Mouse (Mus musculus): ENCODE results near the gene Dgcr2. TPM values are rescaled to one million over a fixed set of nuclear protein-coding genes. Genes with fewer than 3 reads are reported as not detected.

Gene Dgcr2
- total and polyA plus RNA-seq, 2 experiments from 2014 or later: 31.9 to 61.8 TPM

- Histone ChIP-seq H3K4me1 (ENCODE audit: control insufficient read depth, insufficient read depth) (peaks cover 4% of the 10 kb centered on the region; the same call in 1 of the 2 replicates), H3K4me3 (ENCODE audit: low read depth, low read length) (no peak overlapping the region), H3K9ac (replicated peaks; ENCODE audit: low read depth, low read length) (no peak overlapping the region), H3K9me3 (replicated peaks; ENCODE audit: control insufficient read depth, low read length) (no peaks in the 10 kb centered on the region), H3K27me3 (ENCODE audit: control insufficient read depth, insufficient read depth, low read length) (peaks cover 70% of the 10 kb centered on the region), H3K36me3 (replicated peaks; ENCODE audit: control insufficient read depth, insufficient read depth, low read length) (no peaks in the 10 kb centered on the region), H3K4me2 (ENCODE audit: low read depth, low read length) (no peak overlapping the region), H3K27ac (ENCODE audit: low read depth) (no peak overlapping the region)
- 40% methylated on average over 7 of the region's 7 CpGs for WGBS
- no peak for ATAC-seq (ENCODE audit: insufficient read depth, low read depth)
- no peak for DNase-seq (ENCODE audit: low spot score)
- TF ChIP-seq EP300 (IDR thresholded peaks at IDR 0.05; ENCODE audit: low read depth) (no peak), CTCF (IDR thresholded peaks at IDR 0.05; ENCODE audit: low read depth) (no peak)
Observed at GRCm38 (mm10) chr16:17834543-17834942, 63.8 kb downstream of the Dgcr2 start.

GRCm38 (mm10) chr16:17833681-17834399 lies 64.5 kb downstream of the Dgcr2 start:
- H3K4me2 ChIP-seq (ENCODE audit: low read depth, low read length): peak overlapping the region; percentile 88
- under 1% methylated on average over 65 of the region's 103 CpGs for WGBS
- H3K4me1 ChIP-seq (ENCODE audit: control insufficient read depth, insufficient read depth): peaks cover 4% of the 10 kb centered on the region; the same call in 1 of the 2 replicates
- H3K36me3 ChIP-seq (replicated peaks; ENCODE audit: control insufficient read depth, insufficient read depth, low read length): no peaks in the 10 kb centered on the region
- DNase-seq (ENCODE audit: low spot score) (no peak), ATAC-seq (ENCODE audit: insufficient read depth, low read depth) (peak; percentile 58)
- H3K9ac ChIP-seq (replicated peaks; ENCODE audit: low read depth, low read length): peak overlapping the region; percentile 8
- peak overlapping the region; percentile 52 for H3K4me3 ChIP-seq (ENCODE audit: low read depth, low read length)
- no peaks in the 10 kb centered on the region for H3K9me3 ChIP-seq (replicated peaks; ENCODE audit: control insufficient read depth, low read length)
- H3K27me3 ChIP-seq (ENCODE audit: control insufficient read depth, insufficient read depth, low read length): peaks cover 70% of the 10 kb centered on the region
- H3K27ac ChIP-seq (ENCODE audit: low read depth): no peak overlapping the region
- TF ChIP-seq EP300 (IDR thresholded peaks at IDR 0.05; ENCODE audit: low read depth): no peak
- no peak for TF ChIP-seq CTCF (IDR thresholded peaks at IDR 0.05; ENCODE audit: low read depth)

GRCm38 (mm10) chr16:17833321-17833680 lies 65.1 kb downstream of the Dgcr2 start:
- TF ChIP-seq CTCF (IDR thresholded peaks at IDR 0.05; ENCODE audit: low read depth): no peak
- no peak for TF ChIP-seq EP300 (IDR thresholded peaks at IDR 0.05; ENCODE audit: low read depth)
- under 1% methylated on average over 34 of the region's 37 CpGs for WGBS
- Histone ChIP-seq H3K4me2 (ENCODE audit: low read depth, low read length) (peak overlapping the region; percentile 88), H3K9ac (replicated peaks; ENCODE audit: low read depth, low read length) (peak overlapping the region; percentile 8), H3K27me3 (ENCODE audit: control insufficient read depth, insufficient read depth, low read length) (peaks cover 73% of the 10 kb centered on the region), H3K4me3 (ENCODE audit: low read depth, low read length) (peak overlapping the region; percentile 52), H3K27ac (ENCODE audit: low read depth) (no peak overlapping the region), H3K9me3 (replicated peaks; ENCODE audit: control insufficient read depth, low read length) (no peaks in the 10 kb centered on the region), H3K36me3 (replicated peaks; ENCODE audit: control insufficient read depth, insufficient read depth, low read length) (no peaks in the 10 kb centered on the region), H3K4me1 (ENCODE audit: control insufficient read depth, insufficient read depth) (peaks cover 4% of the 10 kb centered on the region; the same call in 1 of the 2 replicates)
- DNase-seq (ENCODE audit: low spot score) (no peak), ATAC-seq (ENCODE audit: insufficient read depth, low read depth) (0 out of 2 replicates have a peak, but pooled peaks have one; percentile 21)

GRCm38 (mm10) chr16:17832821-17833220 lies 65.5 kb downstream of the Dgcr2 start, which contains the start of gene B830017H08Rik:
B830017H08Rik (plus strand) TSS chr16:17833121.
- WGBS: 35% methylated on average over 7 of the region's 7 CpGs
- H3K27me3 ChIP-seq (ENCODE audit: control insufficient read depth, insufficient read depth, low read length): peaks cover 73% of the 10 kb centered on the region
- DNase-seq (ENCODE audit: low spot score) (no peak), ATAC-seq (ENCODE audit: insufficient read depth, low read depth) (no peak)
- no peak within 1 kb of the TSS for H3K27ac ChIP-seq (ENCODE audit: low read depth)
- H3K9ac ChIP-seq (replicated peaks; ENCODE audit: low read depth, low read length): peak within 1 kb of the TSS; percentile 8
- H3K4me1 ChIP-seq (ENCODE audit: control insufficient read depth, insufficient read depth): peaks cover 4% of the 10 kb centered on the region; the same call in 1 of the 2 replicates
- TF ChIP-seq CTCF (IDR thresholded peaks at IDR 0.05; ENCODE audit: low read depth): no peak
- no peak for TF ChIP-seq EP300 (IDR thresholded peaks at IDR 0.05; ENCODE audit: low read depth)
- no peaks in the 10 kb centered on the region for H3K9me3 ChIP-seq (replicated peaks; ENCODE audit: control insufficient read depth, low read length)
- H3K4me3 ChIP-seq (ENCODE audit: low read depth, low read length): peak within 1 kb of the TSS; percentile 52
- H3K36me3 ChIP-seq (replicated peaks; ENCODE audit: control insufficient read depth, insufficient read depth, low read length): no peaks in the 10 kb centered on the region
- H3K4me2 ChIP-seq (ENCODE audit: low read depth, low read length): peak within 1 kb of the TSS; percentile 88

- no peak for ATAC-seq (ENCODE audit: insufficient read depth, low read depth)
- WGBS: 15% methylated on average over 11 of the region's 11 CpGs
Observed at GRCm38 (mm10) chr16:17831781-17832180, 66.6 kb downstream of the Dgcr2 start.

More at GRCm38 (mm10) chr16:17831781-17832180, 66.6 kb downstream of the Dgcr2 start:
- Histone ChIP-seq H3K4me3 (ENCODE audit: low read depth, low read length) (no peak overlapping the region), H3K9me3 (replicated peaks; ENCODE audit: control insufficient read depth, low read length) (no peaks in the 10 kb centered on the region), H3K27me3 (ENCODE audit: control insufficient read depth, insufficient read depth, low read length) (peaks cover 69% of the 10 kb centered on the region), H3K27ac (ENCODE audit: low read depth) (no peak overlapping the region), H3K4me1 (ENCODE audit: control insufficient read depth, insufficient read depth) (peaks cover 4% of the 10 kb centered on the region; the same call in 1 of the 2 replicates), H3K36me3 (replicated peaks; ENCODE audit: control insufficient read depth, insufficient read depth, low read length) (no peaks in the 10 kb centered on the region), H3K9ac (replicated peaks; ENCODE audit: low read depth, low read length) (no peak overlapping the region), H3K4me2 (ENCODE audit: low read depth, low read length) (no peak overlapping the region)
- peak; percentile 25; the same call in 1 of the 2 replicates for TF ChIP-seq CTCF (IDR thresholded peaks at IDR 0.05; ENCODE audit: low read depth)
- no peak for TF ChIP-seq EP300 (IDR thresholded peaks at IDR 0.05; ENCODE audit: low read depth)
- no peak for DNase-seq (ENCODE audit: low spot score)

Measured in heart, postnatal 0 days (tissue).